Mouse (Mus musculus): ENCODE data around the gene Olfr523.
"Not testable (repeated sequence)": the region's sequence is repeated elsewhere in the genome, so short reads cannot be mapped to it uniquely, and the experiment has no call there.

The Olfr523 gene

DNA sequence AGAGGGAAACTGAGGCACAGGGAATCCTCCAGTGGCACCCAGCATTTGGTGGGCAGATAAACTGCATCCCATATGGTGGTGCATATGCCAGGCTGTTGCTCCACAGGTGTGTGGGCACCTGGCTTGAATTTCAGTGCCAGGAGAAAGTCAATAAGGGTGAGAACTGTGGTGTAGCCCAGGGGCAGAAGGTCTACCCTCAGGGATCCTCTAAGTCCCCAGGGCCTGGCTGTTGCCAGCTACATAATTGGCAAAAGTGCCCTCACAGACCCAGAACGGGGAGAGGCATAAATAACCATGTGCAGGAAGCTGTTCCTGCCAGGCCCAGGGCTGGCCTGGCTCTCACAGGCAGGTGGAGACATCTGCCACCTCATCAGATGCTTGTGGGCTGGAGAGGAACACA, at the start of gene Olfr523:
TSS of gene Olfr523 (plus strand) at position 282 of the 400 bp plus-strand sequence.
- no peak for DNase-seq (ENCODE audit: low spot score)

DNA sequence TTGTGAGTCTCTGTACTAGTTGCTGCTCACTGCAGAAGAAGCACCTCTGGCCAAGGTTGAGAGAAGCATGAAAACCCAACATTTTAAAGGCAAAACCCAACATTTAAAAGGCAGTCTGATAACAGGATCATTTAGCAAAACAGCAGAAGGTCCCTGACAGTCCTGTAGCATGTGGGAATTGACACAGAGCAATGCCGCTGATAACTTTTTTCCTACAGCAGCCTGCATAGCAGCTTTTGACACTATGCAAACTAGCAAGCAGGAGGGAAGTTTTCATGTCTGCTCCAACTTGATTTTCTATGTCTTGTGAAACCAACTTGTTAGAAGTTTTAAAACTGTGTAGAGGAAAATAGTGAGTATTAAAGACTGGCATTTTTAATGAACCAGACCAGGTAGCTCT, 48.6 kb upstream of the Olfr523 start:
- no peak for DNase-seq (ENCODE audit: low spot score)

DNA sequence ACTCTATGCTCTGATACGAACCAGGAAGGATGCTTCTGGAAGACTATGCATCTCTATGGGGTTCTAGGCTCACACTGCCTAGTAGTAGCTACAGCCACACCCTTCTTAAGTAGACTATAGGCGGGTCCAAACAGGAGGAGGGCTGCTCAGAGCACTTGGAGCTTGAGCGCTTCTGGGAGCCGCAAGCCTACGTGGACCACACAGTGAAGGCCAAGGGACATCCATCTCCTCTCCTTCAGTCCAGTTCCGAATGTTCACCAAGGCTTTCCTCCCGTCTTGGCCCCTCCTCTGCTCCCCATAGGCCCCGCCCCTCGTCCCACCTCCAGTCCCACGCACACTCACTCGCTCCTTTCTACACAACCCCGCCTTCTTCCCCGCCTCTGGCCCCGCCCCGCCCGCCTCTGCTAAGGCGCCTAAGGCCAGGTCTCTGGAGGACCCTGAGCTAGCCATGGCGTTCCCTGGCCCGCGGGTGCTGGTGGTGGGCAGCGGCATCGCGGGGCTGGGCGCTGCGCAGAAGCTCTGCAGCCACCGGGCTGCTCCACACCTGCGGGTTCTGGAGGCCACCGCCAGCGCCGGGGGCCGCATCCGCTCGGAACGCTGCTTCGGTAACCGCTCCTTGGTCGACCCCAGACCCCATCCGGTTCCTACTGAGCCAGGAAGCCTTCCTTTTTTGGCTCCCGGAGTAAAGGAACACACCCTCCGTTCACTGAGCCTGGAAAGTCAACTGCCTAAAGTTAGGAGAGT, 47.6 kb upstream of the Olfr523 start:
- DNase-seq (ENCODE audit: low spot score), result peak; percentile 96

DNA sequence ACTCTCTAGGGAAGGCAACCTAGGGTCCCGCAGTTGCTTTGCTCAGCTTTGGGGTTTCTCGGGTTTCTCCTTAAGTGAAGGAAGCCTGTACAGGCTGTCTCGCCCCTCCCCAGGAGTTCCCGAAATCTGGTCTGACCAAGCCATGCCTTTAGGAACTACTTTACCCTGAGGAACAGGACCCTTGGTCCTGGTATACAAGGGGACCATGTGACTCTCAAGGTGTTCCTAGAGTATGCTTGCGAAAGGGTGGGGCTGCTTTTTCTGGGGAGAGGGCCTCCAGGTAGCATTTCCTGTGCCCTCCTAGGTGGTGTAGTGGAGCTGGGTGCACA, 47.0 kb upstream of the Olfr523 start:
- DNase-seq (ENCODE audit: low spot score), result no peak

DNA sequence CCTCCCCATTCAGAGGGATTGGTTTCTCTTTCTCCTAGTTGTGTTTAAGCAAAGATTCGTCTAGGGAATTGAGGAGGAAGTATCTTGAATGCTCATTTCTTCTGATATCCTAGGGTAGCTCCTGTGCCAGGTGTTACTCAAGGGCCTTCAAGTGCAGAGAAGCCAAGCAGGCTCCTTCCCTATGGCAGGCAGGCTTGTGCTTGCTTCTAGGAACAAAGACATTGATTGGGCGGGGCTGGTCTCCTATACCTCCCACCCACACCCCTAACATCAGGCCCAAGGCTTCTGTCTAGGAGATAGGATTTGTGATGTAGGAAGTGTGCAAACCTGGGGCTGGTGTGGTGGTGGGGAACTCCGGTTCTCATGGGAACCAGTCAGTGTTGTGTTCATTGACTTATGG, 46.1 kb upstream of the Olfr523 start:
- no peak for DNase-seq (ENCODE audit: low spot score)

DNA sequence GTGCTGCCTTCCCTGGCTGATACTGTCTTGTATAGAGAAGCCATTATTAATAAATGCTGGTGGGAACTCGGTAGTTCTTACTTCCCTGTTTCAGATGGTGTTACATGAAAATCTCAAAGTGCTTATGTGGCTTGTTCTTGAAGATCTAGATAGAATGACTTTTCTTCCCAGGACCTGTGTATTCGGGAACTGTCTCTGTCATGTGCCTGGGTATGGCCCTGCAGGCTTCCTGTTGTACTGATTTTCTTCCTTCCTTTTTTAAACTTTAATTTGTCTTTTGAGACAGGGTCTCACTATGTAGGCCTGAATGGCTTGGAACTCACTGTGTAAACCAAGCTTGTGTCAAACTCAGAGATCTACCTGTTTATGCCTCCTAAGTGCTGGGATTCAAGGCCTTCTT, 45.1 kb upstream of the Olfr523 start:
- DNase-seq (ENCODE audit: low spot score), result no peak

DNA sequence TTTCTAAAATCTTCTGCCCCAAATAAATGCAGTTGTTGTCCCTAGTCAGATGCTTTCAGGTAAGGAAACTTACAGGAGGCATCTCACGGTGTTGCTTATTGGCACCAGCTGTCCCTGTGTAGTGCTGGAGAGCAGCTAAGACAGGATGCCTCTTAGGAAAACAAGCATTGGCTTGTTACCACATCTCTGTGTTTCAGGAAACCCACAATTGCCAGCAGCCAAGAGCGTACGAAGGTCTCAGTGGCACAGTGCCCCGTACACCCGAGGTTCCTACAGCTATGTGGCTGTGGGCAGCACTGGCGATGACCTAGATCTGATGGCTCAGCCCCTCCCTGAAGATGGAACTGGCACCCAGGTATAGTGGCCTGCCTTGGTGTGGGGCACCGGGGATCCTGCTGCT, 40.8 kb upstream of the Olfr523 start:
- not testable (repeated sequence) for DNase-seq (ENCODE audit: low spot score)

DNA sequence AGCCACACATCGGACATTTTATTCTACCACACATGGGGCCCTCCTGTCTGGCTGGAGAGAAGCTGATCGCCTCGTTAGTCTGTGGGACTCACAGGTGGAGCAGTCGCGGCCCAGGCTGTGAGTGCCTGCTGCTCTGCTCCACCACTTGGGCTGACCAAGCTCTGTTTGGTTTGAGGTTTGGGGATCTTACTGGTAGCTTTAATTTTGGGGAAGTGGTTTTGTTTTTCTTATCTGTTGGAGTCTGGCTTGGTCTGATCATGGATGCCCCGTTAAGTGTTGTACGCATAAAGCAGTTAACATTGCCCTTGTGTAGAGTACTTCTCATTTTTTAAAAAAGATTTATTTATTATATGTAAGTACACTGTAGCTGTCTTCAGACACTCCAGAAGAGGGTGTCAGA, 39.0 kb upstream of the Olfr523 start:
- DNase-seq (ENCODE audit: low spot score), result not testable (repeated sequence)

DNA sequence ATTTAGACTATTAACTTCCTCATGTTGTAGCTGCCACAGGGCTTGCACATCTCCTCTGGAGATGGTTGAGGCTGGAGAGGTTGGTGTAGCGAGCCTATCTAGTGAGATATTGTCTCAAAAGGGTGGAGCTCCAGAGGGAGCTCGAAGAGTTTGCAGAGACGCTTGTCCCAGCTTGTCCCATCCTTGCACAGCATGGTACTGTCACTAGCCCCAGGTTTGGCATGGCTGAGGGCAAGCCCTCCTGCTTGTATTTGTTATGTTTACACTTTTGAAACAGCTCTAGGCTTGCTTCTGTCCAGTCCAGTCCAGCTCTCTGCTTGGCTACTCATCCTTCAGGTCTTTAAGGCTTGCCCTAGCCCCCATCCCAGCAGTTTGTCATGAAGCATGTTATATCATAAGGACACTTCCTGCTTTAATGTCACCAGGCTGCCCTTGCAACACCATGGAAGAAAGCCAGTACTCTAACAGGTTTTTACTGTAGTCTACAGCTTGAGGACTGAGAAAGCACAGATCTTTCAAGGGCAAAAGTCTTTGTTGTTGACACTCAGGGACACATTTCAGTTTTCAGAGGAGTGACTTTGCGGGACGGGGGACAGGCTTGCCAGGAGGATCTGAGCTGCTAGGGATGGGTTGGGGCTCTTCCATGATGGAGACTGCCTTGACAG, 37.8 kb upstream of the Olfr523 start:
- DNase-seq (ENCODE audit: low spot score), result no peak

DNA sequence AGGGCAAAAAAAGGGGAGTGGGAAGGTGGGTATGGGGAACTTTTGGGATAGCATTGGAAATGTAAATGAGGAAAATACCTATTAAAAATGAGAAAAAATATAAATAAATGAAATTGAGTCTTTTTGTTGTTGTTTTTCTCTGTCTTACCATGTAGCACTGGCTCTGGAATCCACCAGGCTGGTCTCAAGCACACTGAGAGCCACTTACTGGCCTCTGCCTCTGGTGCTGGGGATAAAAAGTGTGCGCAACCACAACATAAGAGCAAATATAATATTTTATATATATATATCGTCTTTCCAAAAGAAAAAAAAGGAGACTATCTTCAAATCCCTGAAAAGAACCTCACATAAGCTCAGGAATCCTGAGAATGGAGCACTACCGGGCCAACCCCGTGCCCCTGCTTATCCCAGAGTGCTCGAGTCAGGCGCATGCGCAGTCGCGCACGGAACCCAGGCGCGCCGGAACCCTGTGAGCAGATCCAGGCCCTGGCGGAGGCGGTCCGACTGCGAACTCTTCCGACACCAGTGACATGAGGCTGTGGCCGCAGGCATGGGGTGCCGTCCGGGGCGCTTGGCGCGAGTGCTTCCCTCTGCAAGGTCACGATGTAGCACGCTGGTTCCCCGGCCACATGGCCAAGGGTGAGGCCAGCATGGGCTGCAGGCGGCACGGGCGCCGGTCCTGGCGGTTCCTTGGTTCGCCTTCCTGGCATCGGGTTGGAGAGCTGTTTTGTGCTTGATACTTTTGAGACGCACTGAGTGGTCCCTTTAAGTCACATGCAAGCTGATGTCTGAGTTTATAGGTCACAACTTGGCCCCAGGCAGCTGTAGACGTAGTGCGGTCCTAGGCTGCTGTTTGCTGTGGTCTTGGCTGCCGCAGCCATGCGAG, 35.6 kb upstream of the Olfr523 start, which contains the start of gene Mtg1:
TSS of gene Mtg1 (plus strand) at position 430 of the 886 bp plus-strand sequence.
- peak; percentile 94 for DNase-seq (ENCODE audit: low spot score)

DNA sequence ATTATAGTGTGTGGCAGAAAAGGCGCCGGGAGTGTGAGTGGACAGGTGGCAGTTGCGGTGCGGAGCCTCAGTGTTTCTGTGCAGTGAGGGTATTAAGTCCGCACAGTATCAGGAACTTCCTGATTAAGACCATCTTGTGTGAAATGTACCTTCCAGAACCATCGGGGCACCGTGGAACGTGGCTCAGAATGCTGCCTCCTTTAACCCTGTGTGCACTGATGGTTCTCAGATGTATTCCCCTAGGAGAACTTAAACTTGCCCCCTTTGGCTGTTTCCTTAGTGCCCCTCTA, 35.1 kb upstream of the Olfr523 start:
- no peak for DNase-seq (ENCODE audit: low spot score)

DNA sequence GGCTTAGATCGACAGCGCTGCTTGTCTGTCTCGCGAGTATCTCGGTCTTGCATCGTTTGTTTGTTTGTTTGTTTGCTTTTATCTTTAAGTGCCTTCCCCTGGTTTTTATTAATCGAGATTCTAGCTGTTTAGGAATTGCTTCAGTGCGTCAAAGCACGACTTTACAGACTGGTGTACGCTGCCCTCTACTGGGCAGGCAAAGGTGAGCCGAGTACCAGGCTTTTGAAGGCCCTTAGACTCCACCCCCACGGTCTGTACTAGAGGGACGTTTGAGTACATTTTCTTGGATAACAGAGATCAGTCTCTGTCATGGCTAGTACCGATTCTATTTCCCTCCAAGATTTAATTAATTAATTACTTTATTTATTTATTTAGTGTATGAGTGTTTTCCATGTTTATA, 31.7 kb upstream of the Olfr523 start:
- peak; percentile 84 for DNase-seq (ENCODE audit: low spot score)

DNA sequence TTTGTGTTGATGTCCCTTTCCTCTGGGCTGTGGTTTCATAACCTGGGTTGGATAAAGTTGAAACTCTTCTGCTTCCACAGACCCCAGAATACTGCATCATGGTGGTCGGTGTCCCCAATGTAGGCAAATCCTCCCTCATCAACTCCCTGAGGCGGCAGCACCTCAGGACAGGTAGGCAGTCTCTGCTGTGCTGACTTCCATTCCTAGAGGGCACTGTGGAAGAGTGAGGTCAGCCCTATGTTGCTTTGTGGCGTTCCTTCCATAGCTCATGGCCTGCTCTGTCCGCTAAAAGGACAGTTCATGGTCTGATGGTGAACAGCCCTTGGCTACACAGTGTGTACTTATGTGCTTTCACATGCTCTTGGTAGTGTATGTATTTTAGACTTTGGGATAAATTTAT, 28.5 kb upstream of the Olfr523 start:
- DNase-seq (ENCODE audit: low spot score), result no peak

DNA sequence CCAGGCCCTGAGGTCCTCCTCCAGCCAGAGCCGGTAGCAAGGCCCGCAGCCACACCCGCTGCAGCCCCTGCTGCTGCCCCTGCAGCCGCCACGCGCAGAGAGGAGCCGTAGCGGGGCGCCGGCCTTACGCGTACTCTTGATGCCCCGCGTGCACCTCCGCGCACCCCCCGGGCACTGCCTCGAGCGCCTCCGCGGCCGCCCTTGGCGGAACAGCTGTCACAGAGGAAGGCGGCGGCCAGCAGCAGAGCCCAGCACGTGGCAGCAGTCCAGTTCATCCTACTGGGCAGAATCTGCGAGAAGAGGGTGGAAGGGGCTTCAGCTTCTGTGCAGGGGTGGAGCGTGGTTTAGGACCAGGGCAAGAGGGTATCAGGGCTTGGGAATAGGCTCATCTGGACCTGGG, 19.6 kb upstream of the Olfr523 start:
- DNase-seq (ENCODE audit: low spot score), result peak; percentile 26

DNA sequence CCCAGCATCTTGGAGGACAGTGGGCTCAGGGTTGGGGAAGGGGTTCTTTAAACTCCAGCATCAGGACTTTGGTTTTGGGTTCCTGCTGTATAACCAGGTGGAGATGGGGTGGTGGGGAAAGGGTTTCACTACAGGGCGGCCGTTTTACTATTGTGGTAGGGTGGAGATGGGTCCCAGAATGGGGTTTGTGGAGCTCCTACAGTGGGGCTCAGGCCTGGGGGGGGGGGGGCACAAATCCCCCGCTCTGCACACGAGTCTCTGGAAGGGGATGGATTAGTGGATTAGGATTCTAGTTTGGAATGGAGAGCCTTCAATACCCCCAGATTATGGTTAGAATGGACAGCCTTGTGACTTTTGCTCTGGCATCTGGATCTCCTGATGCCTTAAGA, 19.2 kb upstream of the Olfr523 start:
- DNase-seq (ENCODE audit: low spot score), result no peak

DNA sequence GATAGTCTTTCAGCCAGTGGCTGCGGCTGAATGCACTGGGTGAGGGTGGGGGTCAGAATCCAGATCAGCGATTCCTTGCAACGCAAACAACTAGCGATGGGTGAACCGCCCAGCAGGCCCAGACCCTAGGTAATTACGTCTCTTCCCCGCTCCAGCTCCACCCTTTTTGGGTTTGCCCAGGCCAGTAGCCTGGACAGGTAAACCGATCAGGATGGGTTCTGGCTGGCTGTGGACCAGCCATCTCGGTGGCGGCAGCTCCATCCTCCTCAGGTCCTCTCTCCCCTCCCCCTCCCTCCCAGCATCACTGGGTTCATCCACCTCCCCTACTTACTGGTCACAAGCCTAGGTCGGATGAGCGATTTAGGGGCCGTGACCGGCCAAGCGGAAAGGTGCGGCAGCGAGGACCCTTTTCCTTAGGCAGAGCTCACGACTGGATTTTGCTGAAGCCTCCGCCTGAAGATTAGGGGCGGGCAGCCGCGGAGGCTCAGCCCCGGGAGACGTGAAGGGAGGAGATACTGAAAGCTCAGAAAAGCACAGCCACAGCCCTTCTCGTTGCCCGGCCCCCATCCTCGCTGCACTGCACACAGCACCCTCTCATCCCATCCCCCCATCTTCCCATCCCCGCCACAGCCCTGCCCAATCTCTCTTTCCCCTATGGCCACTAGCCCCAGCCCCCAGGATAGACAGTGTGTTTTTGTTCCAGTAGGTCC, 18.6 kb upstream of the Olfr523 start, which contains the start of gene Sprn:
TSS of gene Sprn (minus strand) at position 660 of the 710 bp plus-strand sequence.
- DNase-seq (ENCODE audit: low spot score), result peak; percentile 39

DNA sequence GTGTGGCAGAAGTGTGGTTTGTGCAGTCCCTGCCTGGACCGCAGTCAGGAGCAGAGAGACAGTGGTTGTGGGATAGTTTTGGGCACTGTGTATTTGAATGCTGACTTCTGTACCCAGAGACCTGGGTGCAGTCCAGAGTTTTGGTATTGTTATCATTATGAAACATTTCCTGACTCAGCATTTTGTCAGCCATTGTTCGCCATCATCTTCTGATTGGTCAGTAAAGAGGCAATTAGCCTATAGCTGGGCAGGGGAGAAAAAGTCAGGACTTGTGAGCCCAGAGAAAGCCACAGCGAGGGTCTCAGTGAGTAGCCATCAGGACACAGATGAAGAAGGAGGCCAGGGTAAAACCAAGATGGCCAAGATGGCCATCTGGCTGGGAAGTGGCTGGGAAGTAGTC, 12.7 kb upstream of the Olfr523 start:
- DNase-seq (ENCODE audit: low spot score), result no peak

DNA sequence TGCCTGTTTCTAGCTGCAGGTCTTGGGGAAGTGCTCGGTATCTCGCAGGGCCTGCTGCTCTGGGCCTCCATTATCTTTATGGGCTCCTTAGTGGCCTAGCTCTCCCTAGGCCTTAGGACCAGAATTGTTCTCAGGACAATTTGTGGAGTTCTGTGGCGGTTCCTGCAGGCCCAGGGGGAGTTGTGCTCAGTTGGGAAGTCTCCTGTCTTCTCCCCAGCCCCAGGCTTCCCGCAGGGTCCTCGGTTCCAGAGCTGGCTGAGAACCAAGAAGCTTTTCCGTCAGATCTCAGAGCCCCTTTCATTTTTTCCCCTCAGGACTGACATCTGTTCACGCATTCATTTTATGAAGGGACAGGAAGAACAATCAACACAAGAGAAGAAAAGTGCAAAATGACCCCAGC, 8.4 kb upstream of the Olfr523 start, which contains the start of gene Olfr522:
TSS of gene Olfr522 (minus strand) at position 101 of the 400 bp plus-strand sequence.
- DNase-seq (ENCODE audit: low spot score), result no peak

DNA sequence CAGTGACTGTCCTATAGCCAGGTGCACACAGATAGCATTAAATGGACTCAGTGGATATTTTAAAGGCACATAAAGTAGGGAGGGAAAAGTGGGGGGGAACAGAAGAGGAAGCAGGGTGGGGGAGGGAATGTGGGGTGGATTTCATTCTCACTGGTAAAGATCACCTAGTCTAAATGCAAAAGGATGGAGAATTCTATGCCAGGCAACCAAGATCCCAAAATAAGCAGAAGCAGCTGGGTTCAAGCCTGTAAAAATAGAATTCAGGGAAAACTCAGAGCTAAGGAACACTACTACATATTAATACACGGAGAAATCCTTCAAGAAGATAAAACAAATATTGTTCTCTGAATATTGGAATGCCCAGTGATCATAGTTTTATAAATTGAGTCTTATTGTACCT, 5.1 kb upstream of the Olfr523 start:
- no peak for DNase-seq (ENCODE audit: low spot score)

DNA sequence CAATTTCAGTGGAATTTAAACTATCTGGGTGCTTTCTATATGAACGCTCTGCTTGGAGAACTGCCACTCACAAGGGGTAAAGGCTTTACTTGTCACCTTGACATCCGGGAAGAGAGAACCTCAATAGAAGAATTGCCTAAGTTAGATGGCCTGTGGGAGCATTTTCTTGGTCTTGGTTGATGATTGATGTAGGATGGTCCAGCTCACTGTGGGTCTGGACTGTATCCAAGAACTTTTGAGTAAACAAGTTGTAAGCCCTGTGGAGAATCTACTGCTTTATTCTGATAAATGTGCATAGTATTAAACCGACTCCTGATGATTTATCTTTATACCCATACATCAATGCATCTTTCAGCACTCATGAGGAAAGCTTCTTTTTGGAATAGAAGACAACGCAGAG, 3.6 kb upstream of the Olfr523 start:
- DNase-seq (ENCODE audit: low spot score), result no peak

DNA sequence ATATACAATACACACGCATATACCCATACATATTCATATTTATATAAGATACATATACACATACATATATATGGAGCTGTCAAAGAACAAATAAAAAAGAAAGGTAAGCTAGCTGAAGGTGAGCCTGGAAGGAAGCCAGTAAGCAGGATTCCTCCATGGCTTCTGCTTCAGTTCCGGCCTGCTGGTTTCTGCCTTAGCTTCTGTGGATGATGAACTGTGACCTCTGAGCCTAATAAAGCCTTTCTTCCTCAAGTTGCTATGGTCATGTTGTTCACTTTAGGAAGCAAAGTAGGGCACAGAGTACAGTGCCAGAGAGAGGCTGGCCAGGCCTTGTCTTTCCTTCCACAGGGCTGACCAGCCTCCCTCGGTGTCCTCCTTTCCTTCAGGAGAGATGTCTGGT, 2.2 kb upstream of the Olfr523 start:
- DNase-seq (ENCODE audit: low spot score), result no peak

DNA sequence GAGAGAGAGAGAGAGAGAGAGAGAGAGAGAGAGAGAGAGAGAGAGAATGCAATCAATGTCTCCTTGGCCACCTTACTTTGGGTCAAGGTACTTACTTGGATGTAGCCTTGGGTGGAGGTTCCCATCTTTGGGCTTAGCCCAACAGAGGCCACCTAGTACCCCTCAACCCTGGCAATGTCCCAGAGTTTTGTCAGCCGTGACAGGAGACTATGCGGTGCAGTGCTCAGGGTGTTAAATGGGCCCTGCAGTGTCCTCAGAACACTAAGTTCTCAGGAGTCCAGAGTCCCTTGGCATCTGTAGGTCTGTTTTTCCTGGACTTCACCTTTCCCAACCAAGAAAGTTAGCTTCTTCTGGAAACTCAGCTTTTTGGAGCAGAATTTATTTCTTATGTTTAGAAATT, 6.2 kb downstream of the Olfr523 start:
- DNase-seq (ENCODE audit: low spot score), result no peak

All from embryo, embryonic 10.5 days (tissue).